Mouse (Mus musculus): Measurements from ENCODE around the gene Wdr72. TPM values are rescaled to one million over a fixed set of nuclear protein-coding genes. Genes with fewer than 3 reads are reported as not detected.

Wdr72 gene
- polyA plus RNA-seq, 1 experiment from 2014 or later: 0.05 TPM

- 50% methylated on average over 1 of the region's 1 CpGs for WGBS (ENCODE audit: insufficient replicate concordance)
- ATAC-seq: no peak
These were observed 139.3 kb downstream of the Wdr72 start for GRCm38 (mm10) chr9:74249486-74249885.

GRCm38 (mm10) chr9:74250522-74250921 is 140.4 kb downstream of the Wdr72 start:
- H3K36me3 ChIP-seq: no peaks in the 10 kb centered on the region
- no peak overlapping the region for H3K27ac ChIP-seq
- H3K4me3 ChIP-seq: no peak overlapping the region
- no peaks in the 10 kb centered on the region for H3K4me1 ChIP-seq
- no peaks in the 10 kb centered on the region for H3K27me3 ChIP-seq (replicated peaks)
- H3K4me2 ChIP-seq: no peak overlapping the region
- no peak for ATAC-seq
- H3K9ac ChIP-seq: no peak overlapping the region
- H3K9me3 ChIP-seq (replicated peaks): no peaks in the 10 kb centered on the region
- WGBS (ENCODE audit: insufficient replicate concordance): 43% methylated on average over 1 of the region's 1 CpGs

More at GRCm38 (mm10) chr9:74249486-74249885, 139.3 kb downstream of the Wdr72 start:
- H3K4me3 ChIP-seq: no peak overlapping the region
- H3K36me3 ChIP-seq: no peaks in the 10 kb centered on the region
- H3K27ac ChIP-seq: no peak overlapping the region
- no peaks in the 10 kb centered on the region for H3K4me1 ChIP-seq
- H3K4me2 ChIP-seq: no peak overlapping the region
- no peaks in the 10 kb centered on the region for H3K9me3 ChIP-seq (replicated peaks)
- no peak overlapping the region for H3K9ac ChIP-seq
- no peaks in the 10 kb centered on the region for H3K27me3 ChIP-seq (replicated peaks)

- no peak for ATAC-seq
- 70% methylated on average over 4 of the region's 4 CpGs for whole genome bisulfite sequencing (ENCODE audit: insufficient replicate concordance)
- no peaks in the 10 kb centered on the region for H3K9me3 ChIP-seq (replicated peaks)
These were observed 148.2 kb downstream of the Wdr72 start for GRCm38 (mm10) chr9:74258389-74258788.

GRCm38 (mm10) chr9:74277752-74278385 is 167.7 kb downstream of the Wdr72 start:
- H3K36me3 ChIP-seq: no peaks in the 10 kb centered on the region
- whole genome bisulfite sequencing (ENCODE audit: insufficient replicate concordance): 73% methylated on average over 14 of the region's 14 CpGs
- no peak overlapping the region for H3K9ac ChIP-seq
- no peaks in the 10 kb centered on the region for H3K27me3 ChIP-seq (replicated peaks)
- H3K4me3 ChIP-seq: no peak overlapping the region
- ATAC-seq: no peak
- peaks cover 7% of the 10 kb centered on the region; the same call in 1 of the 2 replicates for H3K4me1 ChIP-seq
- no peaks in the 10 kb centered on the region for H3K9me3 ChIP-seq (replicated peaks)
- H3K27ac ChIP-seq: no peak overlapping the region
- H3K4me2 ChIP-seq: no peak overlapping the region

More at GRCm38 (mm10) chr9:74258389-74258788, 148.2 kb downstream of the Wdr72 start:
- Histone ChIP-seq H3K4me3 (no peak overlapping the region), H3K4me1 (no peaks in the 10 kb centered on the region), H3K4me2 (no peak overlapping the region), H3K9ac (no peak overlapping the region), H3K36me3 (no peaks in the 10 kb centered on the region), H3K27ac (no peak overlapping the region), H3K27me3 (replicated peaks) (no peaks in the 10 kb centered on the region)

GRCm38 (mm10) chr9:74282072-74282471 is 171.9 kb downstream of the Wdr72 start:
- H3K4me3 ChIP-seq: no peak overlapping the region
- no peak overlapping the region for H3K27ac ChIP-seq
- no peak overlapping the region for H3K9ac ChIP-seq
- H3K9me3 ChIP-seq (replicated peaks): no peaks in the 10 kb centered on the region
- WGBS (ENCODE audit: insufficient replicate concordance): 50% methylated on average over 3 of the region's 3 CpGs
- H3K36me3 ChIP-seq: no peaks in the 10 kb centered on the region
- no peaks in the 10 kb centered on the region for H3K27me3 ChIP-seq (replicated peaks)
- H3K4me1 ChIP-seq: no peaks in the 10 kb centered on the region
- ATAC-seq: no peak
- no peak overlapping the region for H3K4me2 ChIP-seq

GRCm38 (mm10) chr9:74286210-74286609 is 176.1 kb downstream of the Wdr72 start:
- WGBS (ENCODE audit: insufficient replicate concordance): 31% methylated on average over 2 of the region's 2 CpGs
- no peaks in the 10 kb centered on the region for H3K9me3 ChIP-seq (replicated peaks)
- H3K36me3 ChIP-seq: no peaks in the 10 kb centered on the region
- no peak overlapping the region for H3K4me3 ChIP-seq
- no peak overlapping the region for H3K9ac ChIP-seq
- no peaks in the 10 kb centered on the region for H3K27me3 ChIP-seq (replicated peaks)
- no peak overlapping the region for H3K27ac ChIP-seq
- no peaks in the 10 kb centered on the region for H3K4me1 ChIP-seq
- no peak overlapping the region for H3K4me2 ChIP-seq
- no peak for ATAC-seq

GRCm38 (mm10) chr9:74294479-74294878 is 184.3 kb downstream of the Wdr72 start:
- Histone ChIP-seq H3K9ac (no peak overlapping the region), H3K4me1 (no peaks in the 10 kb centered on the region), H3K27ac (no peak overlapping the region), H3K4me2 (no peak overlapping the region), H3K9me3 (replicated peaks) (no peaks in the 10 kb centered on the region), H3K36me3 (no peaks in the 10 kb centered on the region), H3K27me3 (replicated peaks) (no peaks in the 10 kb centered on the region), H3K4me3 (no peak overlapping the region)
- WGBS (ENCODE audit: insufficient replicate concordance): 58% methylated on average over 3 of the region's 3 CpGs
- no peak for ATAC-seq

- no peak overlapping the region for H3K4me3 ChIP-seq
- no peaks in the 10 kb centered on the region for H3K27me3 ChIP-seq (replicated peaks)
- H3K9ac ChIP-seq: no peak overlapping the region
- ATAC-seq: no peak
- 69% methylated on average over 1 of the region's 1 CpGs for WGBS (ENCODE audit: insufficient replicate concordance)
- no peaks in the 10 kb centered on the region for H3K36me3 ChIP-seq
- H3K27ac ChIP-seq: no peak overlapping the region
- no peaks in the 10 kb centered on the region for H3K4me1 ChIP-seq
- H3K4me2 ChIP-seq: no peak overlapping the region
- H3K9me3 ChIP-seq (replicated peaks): no peaks in the 10 kb centered on the region
These were observed 208.6 kb downstream of the Wdr72 start for GRCm38 (mm10) chr9:74318771-74319170.

- Histone ChIP-seq H3K27me3 (replicated peaks) (no peaks in the 10 kb centered on the region), H3K9ac (no peak overlapping the region), H3K9me3 (replicated peaks) (no peaks in the 10 kb centered on the region), H3K4me1 (0 out of 2 replicates have a peak, but pooled peaks cover 3% of the 10 kb centered on the region), H3K4me3 (no peak overlapping the region), H3K36me3 (no peaks in the 10 kb centered on the region), H3K4me2 (no peak overlapping the region), H3K27ac (no peak overlapping the region)
- WGBS (ENCODE audit: insufficient replicate concordance): 55% methylated on average over 11 of the region's 11 CpGs
- ATAC-seq: no peak
These were observed 214.2 kb downstream of the Wdr72 start for GRCm38 (mm10) chr9:74324089-74324924.

GRCm38 (mm10) chr9:74324925-74325295 is 214.8 kb downstream of the Wdr72 start:
- WGBS (ENCODE audit: insufficient replicate concordance): 50% methylated on average over 3 of the region's 3 CpGs
- H3K36me3 ChIP-seq: no peaks in the 10 kb centered on the region
- no peak overlapping the region for H3K4me2 ChIP-seq
- H3K4me1 ChIP-seq: 0 out of 2 replicates have a peak, but pooled peaks cover 3% of the 10 kb centered on the region
- H3K9ac ChIP-seq: no peak overlapping the region
- no peak overlapping the region for H3K27ac ChIP-seq
- H3K9me3 ChIP-seq (replicated peaks): no peaks in the 10 kb centered on the region
- no peak overlapping the region for H3K4me3 ChIP-seq
- no peak for ATAC-seq
- H3K27me3 ChIP-seq (replicated peaks): no peaks in the 10 kb centered on the region

GRCm38 (mm10) chr9:74325981-74326380 is 215.8 kb downstream of the Wdr72 start:
- no peaks in the 10 kb centered on the region for H3K9me3 ChIP-seq (replicated peaks)
- 68% methylated on average over 1 of the region's 1 CpGs for WGBS (ENCODE audit: insufficient replicate concordance)
- H3K4me1 ChIP-seq: 0 out of 2 replicates have a peak, but pooled peaks cover 3% of the 10 kb centered on the region
- H3K4me2 ChIP-seq: no peak overlapping the region
- H3K4me3 ChIP-seq: no peak overlapping the region
- no peak for ATAC-seq
- no peaks in the 10 kb centered on the region for H3K36me3 ChIP-seq
- no peaks in the 10 kb centered on the region for H3K27me3 ChIP-seq (replicated peaks)
- H3K9ac ChIP-seq: no peak overlapping the region
- 0 out of 2 replicates have a peak overlapping the region, but pooled peaks have one; percentile 14 for H3K27ac ChIP-seq

GRCm38 (mm10) chr9:74328821-74329220 is 218.7 kb downstream of the Wdr72 start:
- WGBS (ENCODE audit: insufficient replicate concordance): 46% methylated on average over 5 of the region's 5 CpGs
- H3K27ac ChIP-seq: no peak overlapping the region
- no peak for ATAC-seq

More at GRCm38 (mm10) chr9:74328821-74329220, 218.7 kb downstream of the Wdr72 start:
- H3K4me2 ChIP-seq: no peak overlapping the region
- H3K9me3 ChIP-seq (replicated peaks): no peaks in the 10 kb centered on the region
- H3K4me1 ChIP-seq: 0 out of 2 replicates have a peak, but pooled peaks cover 3% of the 10 kb centered on the region
- no peak overlapping the region for H3K9ac ChIP-seq
- no peaks in the 10 kb centered on the region for H3K36me3 ChIP-seq
- H3K27me3 ChIP-seq (replicated peaks): no peaks in the 10 kb centered on the region
- H3K4me3 ChIP-seq: no peak overlapping the region

All from liver, embryonic 12.5 days (tissue).